Mouse (Mus musculus) left cerebral cortex, adult 2 months (tissue): ENCODE measurements around the gene Gramd1c. TPM values are rescaled to one million over a fixed set of nuclear protein-coding genes. Genes with fewer than 3 reads are reported as not detected.

Source experiments
- DNase-seq, 2 experiments: peaks; one replicate each; pipeline ENCODE4 v3.0.0; 2021 to 2022; ENCODE audit warnings: low spot score in 2 of 2, mixed read lengths in 1 of 2; ENCODE audit errors: extremely low spot score in 1 of 2
- H3K27ac ChIP-seq: fragments of 200-600 bp; 2 replicates; pipeline ENCODE4 v1.8.1; 2022
- H3K4me3 ChIP-seq: fragments of 200-600 bp; 2 replicates; pipeline ENCODE4 v1.8.1; 2022
- CTCF ChIP-seq: fragments of 200-600 bp; IDR thresholded peaks from 2 replicates; pipeline ENCODE4 v1.8.1; 2022; ENCODE audit warnings: antibody characterized with exemption, mild to moderate bottlenecking, moderate library complexity
- intact Hi-C: fragments of 180-260 bp; cut with DNase I; formaldehyde crosslinking; loops from one replicate; pipeline ENCODE4 v1.15.1; 2025
- total RNA-seq, 2 experiments: library from RNA; stranded (reverse); gene quantifications; 2 replicates each; pipeline ENCODE4 v1.2.3; 2021

Gene Gramd1c
- total RNA-seq, 2 experiments from 2014 or later = 1.7 to 2.0 TPM

- no peak for TF ChIP-seq CTCF
- Histone ChIP-seq H3K4me3 (no peak overlapping the region), H3K27ac (no peak overlapping the region)
- intact Hi-C loops = no loop called here
- DNase-seq = no peak
Measured at GRCm38 (mm10) chr16:44017707-44018106, 45.4 kb downstream of the Gramd1c start.

- no peak for DNase-seq
- intact Hi-C loops = no loop called here
- Histone ChIP-seq H3K27ac (no peak overlapping the region), H3K4me3 (no peak overlapping the region)
- no peak for TF ChIP-seq CTCF
Measured at GRCm38 (mm10) chr16:44016164-44016563, 47.0 kb downstream of the Gramd1c start.

GRCm38 (mm10) chr16:44015416-44016158 lies 47.6 kb downstream of the Gramd1c start:
- intact Hi-C loops = no loop called here
- Histone ChIP-seq H3K4me3 (no peak overlapping the region), H3K27ac (no peak overlapping the region)
- no peak for DNase-seq
- TF ChIP-seq CTCF = no peak

GRCm38 (mm10) chr16:44011010-44011409 lies 52.1 kb downstream of the Gramd1c start:
- Histone ChIP-seq H3K4me3 (no peak overlapping the region), H3K27ac (no peak overlapping the region)
- intact Hi-C loops = no loop called here
- no peak for DNase-seq
- TF ChIP-seq CTCF = no peak

- no peak for TF ChIP-seq CTCF
- intact Hi-C loops = no loop called here
- Histone ChIP-seq H3K27ac (no peak overlapping the region), H3K4me3 (no peak overlapping the region)
- DNase-seq = no peak
Measured at GRCm38 (mm10) chr16:44002086-44002485, 61.1 kb downstream of the Gramd1c start.

GRCm38 (mm10) chr16:43999541-43999940 lies 63.6 kb downstream of the Gramd1c start:
- TF ChIP-seq CTCF = no peak
- Histone ChIP-seq H3K4me3 (no peak overlapping the region), H3K27ac (no peak overlapping the region)
- intact Hi-C loops = no loop called here
- DNase-seq = no peak

- TF ChIP-seq CTCF = no peak
- DNase-seq = no peak
- intact Hi-C loops = no loop called here
- no peak overlapping the region for H3K27ac ChIP-seq
- no peak overlapping the region for H3K4me3 ChIP-seq
Measured at GRCm38 (mm10) chr16:43999111-43999510, 64.0 kb downstream of the Gramd1c start.

GRCm38 (mm10) chr16:43994623-43995022 lies 68.5 kb downstream of the Gramd1c start:
- Histone ChIP-seq H3K4me3 (no peak overlapping the region), H3K27ac (no peak overlapping the region)
- intact Hi-C loops = no loop called here
- no peak for DNase-seq
- TF ChIP-seq CTCF = no peak

GRCm38 (mm10) chr16:43986299-43986698 lies 76.8 kb downstream of the Gramd1c start:
- TF ChIP-seq CTCF = no peak
- no peak for DNase-seq
- no peak overlapping the region for H3K4me3 ChIP-seq
- no peak overlapping the region for H3K27ac ChIP-seq
- intact Hi-C loops = no loop called here

- H3K27ac ChIP-seq = peak overlapping the region; percentile 69
- H3K4me3 ChIP-seq = peak overlapping the region; percentile 92
- DNase-seq = no peak
- no peak for TF ChIP-seq CTCF
- intact Hi-C loops = no loop called here
Measured at GRCm38 (mm10) chr16:43980110-43980609, 83.0 kb downstream of the Gramd1c start.

GRCm38 (mm10) chr16:43979328-43980109 lies 83.6 kb downstream of the Gramd1c start, which contains the start of gene Zdhhc23:
TSS of gene Zdhhc23 (minus strand) at chr16:43979791.
- H3K4me3 ChIP-seq = peak within 1 kb of the TSS; percentile 92
- peak; percentile 47 to 52 for DNase-seq
- intact Hi-C loops = loop anchor here (5.0 kb wide), 1 partner anchor 87 kb away; no protein-coding TSS in a partner anchor
- no peak for TF ChIP-seq CTCF
- H3K27ac ChIP-seq = peak within 1 kb of the TSS; percentile 93

GRCm38 (mm10) chr16:43979010-43979327 lies 84.2 kb downstream of the Gramd1c start:
- TF ChIP-seq CTCF = no peak
- intact Hi-C loops = loop anchor here (5.0 kb wide), 1 partner anchor 87 kb away; no protein-coding TSS in a partner anchor
- no peak for DNase-seq
- Histone ChIP-seq H3K27ac (peak overlapping the region; percentile 93), H3K4me3 (peak overlapping the region; percentile 92)
